Mouse (Mus musculus) skeletal muscle tissue, adult 2 months (tissue): ENCODE data around the gene Clic4.

Experiments
- DNase-seq: peaks from one replicate; pipeline ENCODE4 v3.0.0-alpha.2; 2012; ENCODE audit warnings: low read depth, low spot score

Clic4 gene

DNA sequence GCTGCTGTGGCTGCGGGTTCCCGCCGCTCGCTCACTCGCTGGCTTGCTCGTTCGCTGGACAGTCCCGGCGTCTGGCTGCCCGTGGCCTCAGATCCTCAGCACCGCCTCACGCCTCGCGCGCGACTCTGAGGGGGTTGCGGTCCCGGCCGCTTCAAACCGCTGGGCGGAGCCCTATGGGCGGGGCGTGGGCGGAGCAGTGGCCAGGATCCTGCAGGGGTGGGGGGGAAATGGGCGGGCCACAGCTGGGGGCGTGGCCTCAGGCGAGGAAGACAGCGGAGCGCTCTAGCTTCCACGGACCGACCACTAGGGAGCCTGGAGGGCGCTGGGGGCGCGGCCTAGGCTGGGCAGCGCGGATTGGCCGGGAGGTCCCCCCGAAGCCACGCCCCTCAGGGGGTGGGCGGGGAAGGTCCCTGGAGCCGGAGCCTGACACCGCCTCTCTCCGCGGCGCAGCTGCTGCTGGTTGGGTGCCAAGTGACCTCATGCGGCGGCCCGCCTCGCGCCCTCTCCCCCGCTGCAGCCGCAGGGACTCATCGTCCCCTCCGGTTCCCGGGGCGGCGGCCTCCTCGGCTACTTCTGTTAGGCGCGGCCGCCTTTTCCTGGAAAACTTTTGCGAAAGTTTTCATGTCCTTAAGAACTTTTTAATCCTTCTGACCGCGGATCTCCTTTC, at the start of gene Clic4:
TSS of gene Clic4 (minus strand) at position 175 of the 667 bp plus-strand sequence.
- peak; percentile 100 for DNase-seq

DNA sequence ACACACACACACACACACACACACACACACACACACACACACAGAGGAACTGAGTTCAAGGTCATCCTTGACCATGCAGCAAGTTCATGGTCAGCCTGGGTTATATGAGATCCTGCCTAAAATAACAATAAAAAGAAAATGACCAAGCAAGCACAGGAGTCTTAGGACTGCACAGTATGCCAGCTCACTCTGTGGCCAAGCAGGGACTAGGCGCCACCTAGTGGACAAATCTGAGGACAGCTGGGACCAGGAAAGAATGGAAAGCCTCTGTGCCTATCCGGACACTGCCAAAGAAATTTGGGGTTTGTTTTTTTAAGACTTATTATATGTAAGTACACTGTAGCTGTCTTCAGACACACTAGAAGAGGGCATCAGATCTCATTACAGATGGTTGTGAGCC, 45.4 kb upstream of the Clic4 start:
- DNase-seq, result peak; percentile 74

DNA sequence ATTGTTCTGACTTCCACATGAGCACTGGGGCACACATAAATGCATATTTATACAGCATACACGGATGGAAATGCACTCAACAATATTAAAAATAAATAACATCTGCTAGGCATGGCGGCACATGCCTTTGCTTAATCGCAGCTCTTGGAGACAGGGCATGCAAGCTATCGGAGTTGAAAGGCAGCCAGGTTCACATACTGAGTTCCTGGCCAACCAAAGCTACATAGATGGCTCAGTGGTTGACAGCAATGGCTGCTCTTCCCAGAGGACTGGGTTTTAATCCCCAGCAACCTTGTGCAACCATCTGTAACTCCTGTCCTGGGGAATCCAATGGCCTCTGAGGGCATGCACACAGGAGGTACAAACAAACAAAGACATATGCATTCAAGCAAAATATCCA, 44.9 kb upstream of the Clic4 start:
- DNase-seq, result no peak

DNA sequence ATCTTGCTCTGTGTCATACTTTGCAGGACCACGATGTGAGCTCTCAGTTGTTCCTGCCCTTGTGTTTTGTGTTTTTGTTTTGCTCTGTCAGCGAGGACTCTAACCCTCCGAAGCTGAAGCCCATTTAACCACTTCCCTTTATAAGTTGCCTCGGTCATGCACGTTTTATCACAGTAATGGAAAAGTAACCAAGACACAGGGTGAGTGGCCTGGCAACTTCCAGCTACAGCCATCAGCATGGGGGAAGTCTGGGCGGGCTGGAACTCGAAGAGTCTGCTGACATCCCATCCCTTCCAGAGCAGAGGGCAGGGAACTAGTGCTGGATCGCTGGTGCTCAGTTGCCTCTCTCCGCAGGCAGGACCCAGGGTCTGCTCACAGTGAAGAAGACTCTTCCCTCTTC, 42.7 kb upstream of the Clic4 start:
- no peak for DNase-seq

DNA sequence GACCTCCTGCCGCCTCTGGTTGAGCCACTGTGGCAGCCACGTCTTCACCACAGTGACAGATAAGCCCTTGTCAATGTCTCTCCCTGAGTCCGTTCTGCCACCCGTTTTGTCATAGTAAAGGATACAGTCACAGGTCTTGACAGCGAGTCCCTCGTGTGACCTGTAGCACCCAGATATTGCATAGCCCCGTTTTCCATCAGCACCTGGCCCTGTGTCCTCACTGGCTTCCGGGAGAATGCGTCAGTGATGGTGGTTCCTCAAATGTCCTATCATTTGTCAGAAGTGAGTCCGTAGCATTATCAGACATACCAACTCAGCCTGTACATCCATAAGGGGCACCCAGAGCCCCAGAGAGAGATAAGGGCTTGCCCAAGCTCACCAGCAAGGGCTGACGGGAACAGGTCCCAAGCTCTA, 41.8 kb upstream of the Clic4 start:
- DNase-seq, result no peak

DNA sequence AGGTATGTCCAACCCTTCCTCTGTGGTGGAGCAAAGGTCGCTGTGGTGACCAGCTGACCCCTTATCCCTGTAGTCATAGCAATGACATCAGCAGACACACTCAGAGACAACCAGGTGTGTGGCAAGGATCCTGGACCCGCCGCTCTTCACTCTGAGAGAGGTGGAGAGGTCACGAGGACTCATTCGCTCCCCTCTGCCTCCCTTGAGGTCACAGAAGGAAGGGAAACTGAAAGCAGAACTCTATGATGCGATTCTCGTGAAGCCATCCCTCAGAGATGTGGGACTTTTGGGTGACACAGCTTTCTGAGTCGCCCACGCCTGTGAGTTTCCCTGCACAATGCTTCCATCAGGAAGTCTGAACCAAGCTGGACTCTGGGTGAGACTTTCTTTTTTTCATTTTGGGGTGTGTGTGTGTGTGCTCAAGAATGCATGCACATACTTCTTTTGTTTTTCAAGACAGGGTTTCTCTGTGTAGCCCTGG, 41.2 kb upstream of the Clic4 start:
- no peak for DNase-seq

DNA sequence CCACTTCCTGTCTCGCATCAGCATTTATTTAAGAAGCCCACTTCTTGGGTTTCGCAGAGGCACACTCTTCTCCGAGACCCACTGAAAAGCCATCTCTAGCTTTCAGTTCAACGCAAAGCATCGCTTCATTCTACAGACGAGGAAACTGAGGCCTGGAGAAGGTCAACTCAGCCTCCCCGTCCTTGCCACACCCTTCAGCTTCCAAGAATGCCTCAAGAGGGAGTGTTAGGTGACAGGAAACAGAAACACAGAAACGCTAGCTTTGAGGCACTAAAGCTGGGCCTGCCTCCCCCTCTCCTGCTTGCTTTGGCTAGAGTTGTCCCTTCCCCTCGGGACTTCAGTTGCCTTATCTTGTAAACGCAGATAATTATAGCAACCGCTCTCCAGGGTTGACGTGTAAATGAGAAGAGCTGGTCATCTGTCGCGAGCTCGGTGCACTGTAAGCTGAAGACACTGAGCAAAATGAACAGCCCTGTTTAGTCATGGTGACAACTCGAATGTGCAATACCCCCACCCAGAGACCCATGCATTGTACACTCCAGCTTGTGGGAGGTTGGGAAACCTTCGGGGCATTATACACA, 40.6 kb upstream of the Clic4 start:
- peak; percentile 48 for DNase-seq

DNA sequence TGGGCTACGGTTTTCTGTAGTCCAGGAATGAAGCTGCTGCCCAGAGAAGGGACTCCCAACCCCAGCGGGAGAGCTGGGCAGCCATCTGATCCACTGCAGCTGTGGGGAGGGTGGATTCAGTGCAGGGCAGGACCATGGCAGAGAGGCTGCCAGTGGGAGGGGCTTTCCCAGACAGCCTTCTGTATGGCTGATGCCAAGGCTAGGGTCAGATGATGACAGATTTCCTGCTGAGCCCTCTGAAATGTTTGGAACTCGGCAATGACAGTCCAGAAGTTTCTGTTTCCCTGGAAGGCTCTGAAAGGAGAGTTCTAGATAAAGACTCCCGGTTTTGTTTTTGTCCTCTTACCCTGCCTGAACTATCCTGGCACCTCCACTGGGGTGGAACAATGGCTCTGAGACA, 40.1 kb upstream of the Clic4 start:
- DNase-seq, result peak; percentile 77

DNA sequence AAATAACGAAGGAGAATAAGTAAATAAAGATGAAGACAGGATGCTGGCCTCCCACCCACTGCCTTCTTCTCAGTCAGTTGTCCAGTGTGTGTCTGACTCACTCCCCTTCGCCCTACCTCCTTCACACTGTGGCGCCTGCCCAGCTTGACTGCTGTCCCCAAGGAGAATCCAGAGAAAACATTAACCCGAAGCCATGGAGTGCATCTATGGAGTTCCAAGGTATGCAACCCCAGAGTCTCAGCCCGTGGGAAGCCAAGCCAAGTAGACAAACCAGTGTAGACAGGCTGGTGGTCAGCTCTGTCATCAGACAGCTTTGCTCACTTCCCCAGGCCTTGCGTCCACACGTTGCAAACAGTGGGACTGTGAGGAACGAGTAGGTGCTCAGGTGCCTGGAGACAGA, 37.8 kb upstream of the Clic4 start:
- no peak for DNase-seq

DNA sequence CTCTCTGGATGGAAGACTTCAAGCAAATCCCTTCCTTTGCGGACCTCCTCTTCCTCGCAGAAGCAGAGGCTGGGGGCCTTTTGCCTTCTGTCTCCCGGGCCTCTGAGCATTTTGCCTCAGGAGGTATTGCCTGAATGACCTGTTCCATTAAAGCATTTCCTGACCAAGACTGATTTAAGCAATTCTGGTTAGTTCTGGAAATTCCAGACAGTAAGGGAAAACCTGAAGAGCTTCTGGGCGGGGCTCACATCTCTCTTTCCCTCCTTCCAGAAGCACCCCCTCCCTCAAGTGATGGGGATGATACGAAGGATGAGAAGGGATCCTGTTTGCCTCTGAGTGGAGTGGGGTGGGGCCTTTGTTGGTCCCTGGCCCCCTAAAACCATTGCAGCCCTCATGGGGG, 37.1 kb upstream of the Clic4 start:
- no peak for DNase-seq

DNA sequence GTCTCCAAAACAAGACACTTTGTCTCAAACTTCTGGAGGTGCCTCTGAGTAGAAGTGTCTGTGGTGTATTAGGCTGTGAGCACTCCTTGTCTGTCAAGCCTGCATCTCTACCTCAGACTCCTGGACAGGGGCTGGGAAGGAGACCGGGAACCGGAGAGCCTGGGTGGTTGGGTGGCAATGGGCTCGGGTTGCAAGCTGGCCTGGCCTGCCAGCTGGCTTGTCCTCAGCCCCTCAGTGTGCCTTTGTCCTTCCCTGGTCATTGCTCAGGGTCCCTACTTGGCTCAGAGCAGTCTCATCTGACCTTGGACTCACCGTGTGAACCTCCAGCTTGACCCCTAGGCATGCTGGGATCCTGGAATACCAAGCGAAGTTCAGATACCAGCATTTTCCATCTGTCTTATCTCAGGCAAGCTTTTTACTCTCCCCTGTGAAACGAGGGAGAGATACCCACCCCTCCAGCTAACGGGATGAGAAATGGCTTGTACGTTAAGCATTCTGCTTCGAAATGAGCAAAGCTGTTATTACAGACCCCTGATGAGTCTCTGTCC, 36.6 kb upstream of the Clic4 start:
- no peak for DNase-seq

DNA sequence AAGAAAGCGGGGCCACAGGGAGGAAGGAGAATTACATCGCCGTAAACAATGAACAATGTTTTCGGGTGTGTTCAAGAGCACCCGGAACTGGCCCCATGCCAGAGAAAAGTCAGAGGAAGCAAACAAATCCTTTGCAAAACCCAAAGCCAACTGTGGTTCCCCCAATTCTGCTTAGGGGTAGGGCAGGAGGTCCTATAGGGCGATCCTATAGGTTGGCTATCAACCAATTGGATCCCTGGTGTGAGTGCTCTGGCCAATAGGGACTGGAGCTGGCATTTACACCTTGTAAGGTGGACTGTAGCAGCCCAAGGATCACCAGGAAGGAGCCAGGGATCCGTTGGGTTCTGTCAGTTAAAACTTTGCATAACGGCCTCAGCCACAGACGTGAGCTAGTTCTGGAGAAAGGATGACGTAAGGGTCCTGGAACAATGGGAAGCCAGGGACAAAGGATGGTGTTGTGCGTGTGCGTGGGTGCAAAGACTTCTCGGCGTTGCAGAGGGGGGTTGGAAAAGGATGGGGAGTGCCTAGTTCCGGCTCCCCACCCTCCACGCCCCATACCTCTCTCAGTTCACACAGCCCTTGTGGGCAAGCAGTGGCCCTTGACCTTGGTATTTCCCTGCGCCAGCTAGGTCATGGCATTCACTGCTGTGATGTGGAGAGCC, 34.5 kb upstream of the Clic4 start:
- no peak for DNase-seq

DNA sequence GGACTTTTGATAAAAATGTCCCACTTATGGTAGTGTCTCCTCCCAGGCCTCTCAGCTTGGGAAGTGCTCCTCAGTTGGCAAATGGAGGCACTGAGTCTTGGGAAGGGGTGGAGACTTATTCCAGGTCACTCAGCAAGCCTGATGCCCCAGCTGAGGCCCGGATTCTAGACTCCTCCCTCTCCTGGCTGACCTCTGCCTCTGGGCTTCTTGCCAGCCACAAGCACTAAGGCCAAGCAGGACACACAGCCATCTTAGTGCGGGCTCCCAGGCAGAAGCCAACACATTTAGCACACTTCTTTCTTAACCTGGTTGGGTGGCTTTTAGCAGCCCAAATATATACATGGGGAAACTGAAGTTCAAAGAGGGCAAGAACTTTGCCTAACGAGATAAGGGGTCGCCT, 33.9 kb upstream of the Clic4 start:
- DNase-seq, result peak; percentile 78

DNA sequence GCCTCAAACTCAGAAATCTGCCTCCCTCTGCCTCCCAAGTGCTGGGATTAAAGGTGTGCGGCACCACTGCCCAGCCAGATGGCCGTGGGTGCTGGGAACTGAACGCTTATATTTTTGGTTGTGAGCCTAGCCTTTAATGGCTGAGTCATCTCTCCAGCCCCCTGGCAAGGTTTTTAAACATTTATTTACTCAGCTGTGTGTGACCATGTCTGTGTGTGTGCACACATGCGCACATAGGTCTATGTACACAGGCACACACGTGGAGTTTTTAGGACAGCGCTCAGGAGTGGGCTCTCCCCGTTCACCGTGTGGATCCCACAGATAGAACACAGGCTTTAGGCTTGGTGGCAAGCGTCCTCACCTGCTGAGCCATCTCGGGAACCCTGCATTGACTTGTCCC, 29.6 kb upstream of the Clic4 start:
- no peak for DNase-seq

DNA sequence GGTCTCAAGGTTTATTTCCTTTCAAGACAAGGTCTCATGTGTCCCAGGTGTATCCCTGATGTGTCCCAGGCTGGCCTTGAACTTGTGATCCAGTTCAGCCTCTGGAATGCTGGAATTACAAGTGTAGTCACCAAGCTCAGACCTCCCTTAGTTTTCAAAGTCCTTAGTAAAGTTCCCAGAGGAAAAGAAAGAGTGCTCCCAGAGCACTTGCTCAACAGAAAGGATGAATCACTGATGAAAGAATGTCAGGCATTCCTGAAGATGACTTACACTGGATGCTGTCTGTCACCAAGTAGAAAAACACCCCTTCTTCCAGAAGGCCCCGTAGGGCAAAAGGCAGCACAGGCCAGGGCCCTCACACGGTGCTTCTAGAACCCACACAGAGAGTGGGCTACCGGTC, 28.6 kb upstream of the Clic4 start:
- DNase-seq, result no peak

DNA sequence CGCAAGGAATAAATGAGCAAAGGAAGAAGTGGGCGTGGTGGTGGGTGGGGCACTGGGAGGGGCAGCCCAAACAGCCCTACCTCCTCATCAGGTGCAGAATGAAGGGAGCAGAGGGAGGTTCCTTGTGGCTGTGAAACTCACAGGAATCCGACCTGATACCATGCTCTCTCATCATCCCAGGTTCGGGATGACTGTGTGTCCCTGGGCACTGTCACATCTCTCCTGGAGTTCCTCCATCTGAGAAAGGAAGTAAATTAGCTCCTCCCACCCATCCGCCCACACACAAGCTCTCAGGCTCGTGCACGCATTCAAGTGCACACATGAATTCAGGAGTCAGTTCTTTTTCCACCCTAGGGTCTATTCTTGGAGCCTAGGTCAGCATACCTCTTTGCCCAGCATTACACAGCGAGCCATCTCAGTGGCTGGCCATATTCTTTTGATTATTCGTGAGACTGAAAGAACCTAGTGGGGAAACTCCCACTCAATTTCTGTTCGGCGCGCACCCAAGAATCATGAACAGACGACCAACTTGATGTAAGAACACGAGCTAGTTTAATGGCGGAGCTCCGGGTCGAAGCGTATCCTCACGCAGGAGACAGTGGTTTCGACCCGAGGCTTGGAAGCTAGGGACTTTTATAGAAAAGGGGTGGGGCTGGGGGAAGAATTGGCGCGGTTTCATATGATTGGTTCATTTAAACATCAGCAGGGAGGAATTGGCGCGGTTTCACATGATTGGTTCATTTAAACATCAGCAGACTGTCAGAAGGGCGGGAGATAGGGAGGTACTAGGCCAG, 27.8 kb upstream of the Clic4 start:
- no peak for DNase-seq

DNA sequence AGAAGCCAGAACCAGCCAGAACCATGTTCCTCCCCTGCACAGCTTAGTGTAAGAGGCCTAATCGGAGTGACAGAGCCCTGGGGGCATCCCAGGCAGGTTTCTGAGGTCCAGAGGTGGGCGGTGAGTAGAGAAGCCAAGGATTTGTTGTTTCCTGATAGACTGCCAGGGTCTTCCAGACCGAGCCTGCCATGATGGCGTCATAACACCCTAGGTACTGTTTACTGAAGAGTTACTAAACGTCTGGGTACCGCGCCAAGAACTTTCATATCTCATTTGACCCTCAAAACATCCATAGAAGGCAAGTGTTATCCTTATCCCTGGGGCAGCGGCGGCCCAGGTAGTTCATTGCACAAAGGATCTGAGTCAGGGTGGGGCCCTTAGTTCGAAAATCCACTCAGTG, 26.1 kb upstream of the Clic4 start:
- DNase-seq, result no peak

DNA sequence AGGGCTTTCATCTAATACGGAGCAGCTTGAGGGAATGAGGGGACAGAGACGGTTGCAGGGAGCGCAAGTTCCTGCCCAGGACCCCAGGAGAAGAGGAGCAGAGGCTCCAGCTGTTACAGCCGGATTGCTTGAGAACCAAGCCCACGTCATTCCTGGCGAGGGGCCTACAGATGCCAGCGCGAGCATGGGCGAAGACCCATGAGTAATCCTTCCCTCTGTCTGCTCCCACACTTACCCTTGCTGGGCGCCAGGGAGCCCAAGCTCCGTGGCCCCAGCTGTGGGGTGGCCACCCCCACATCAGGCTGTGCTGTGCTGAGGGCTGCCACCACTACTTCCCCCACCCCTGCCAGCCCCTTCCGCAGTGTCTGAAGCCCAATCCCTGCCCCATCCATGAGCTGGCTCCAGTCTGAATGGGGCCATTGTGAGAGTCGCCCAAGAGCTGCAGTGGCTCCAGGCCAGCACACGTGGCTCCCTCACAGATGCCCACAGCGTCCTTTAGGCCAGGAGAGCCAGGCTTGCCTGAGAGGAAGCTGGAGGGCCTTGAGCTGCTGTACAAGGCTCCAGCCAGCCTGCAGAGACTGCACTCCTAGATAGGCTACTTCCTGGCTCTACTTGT, 25.4 kb upstream of the Clic4 start:
- DNase-seq, result no peak

DNA sequence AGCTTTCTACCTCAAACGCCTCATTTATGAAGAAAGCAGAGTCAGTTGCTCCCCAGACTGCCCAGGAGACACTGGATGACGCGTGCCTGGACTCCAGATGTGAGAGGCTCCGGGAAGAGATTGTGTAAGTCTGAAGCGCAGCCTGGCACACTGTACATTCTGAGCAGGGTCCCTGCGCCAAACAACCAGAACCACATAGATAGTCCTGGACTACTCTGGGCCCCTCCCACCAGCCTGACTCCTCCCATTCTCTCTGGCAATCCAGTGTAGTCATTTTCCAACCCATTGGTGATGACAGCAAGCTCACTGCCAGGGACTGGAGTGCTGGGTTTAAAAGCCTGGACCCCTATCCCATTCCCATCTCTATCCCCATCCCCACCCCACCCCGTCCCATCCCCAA, 24.5 kb upstream of the Clic4 start:
- DNase-seq, result no peak

DNA sequence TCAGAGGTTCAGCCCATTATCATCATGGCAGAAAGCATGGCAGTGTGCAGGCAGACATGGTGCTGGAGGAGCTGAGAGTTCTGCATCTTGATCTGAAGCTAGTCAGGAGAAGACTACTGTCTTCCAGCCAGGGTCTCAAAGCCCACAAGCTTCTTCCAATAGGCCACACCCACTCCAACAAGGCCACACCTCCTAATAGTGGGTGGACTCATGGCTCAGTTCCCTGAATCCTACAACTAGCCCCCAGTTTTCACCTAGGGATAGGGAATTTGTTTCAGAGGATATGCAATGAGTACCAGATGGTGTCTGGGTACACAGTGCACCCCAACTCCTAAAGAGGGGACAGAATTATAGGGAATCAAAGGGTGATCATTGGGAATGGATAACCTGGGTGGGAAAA, 24.0 kb upstream of the Clic4 start:
- DNase-seq, result no peak

DNA sequence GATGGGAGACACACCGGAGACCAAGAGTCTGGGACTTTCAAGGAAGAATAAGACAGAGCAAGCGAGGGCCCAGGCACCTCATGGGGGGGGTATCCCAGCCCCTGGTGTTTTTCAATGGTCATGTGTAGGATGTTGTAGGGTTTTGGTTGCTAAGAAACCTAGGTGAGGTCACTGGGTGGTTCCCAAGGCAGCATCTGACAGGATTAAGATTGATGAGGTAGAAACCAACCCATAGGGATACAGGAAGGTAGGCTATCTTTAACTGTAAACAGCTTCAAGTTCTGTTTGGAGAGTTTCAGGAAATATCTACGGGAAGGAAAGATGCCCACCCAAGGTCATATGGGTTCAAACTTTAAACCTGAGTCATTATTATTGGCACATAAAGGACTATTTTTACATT, 21.2 kb upstream of the Clic4 start:
- no peak for DNase-seq
